21 mouse cellular contexts compared by ENCODE assay signal in the genomic region with DNA sequence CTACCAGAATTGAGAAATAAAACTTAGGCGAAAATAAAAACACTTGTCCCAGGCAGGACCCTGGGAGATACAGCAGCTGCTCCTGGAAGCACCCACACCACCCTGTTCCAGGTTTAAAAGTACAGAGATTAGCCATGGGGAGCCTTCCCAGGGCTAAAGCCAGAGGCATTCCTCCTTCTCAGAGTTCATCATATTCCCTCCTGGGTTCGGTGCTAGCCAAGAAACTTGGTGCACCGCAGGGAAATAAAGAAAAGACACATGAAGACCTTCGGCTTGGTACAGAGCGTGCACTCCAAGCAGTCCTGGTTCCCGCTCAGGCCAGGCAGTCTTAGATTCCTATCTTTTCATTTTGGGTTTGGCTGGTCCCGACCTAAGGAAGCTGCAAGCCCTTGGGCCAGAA.
DNase-seq lines count a peak whose midpoint lies in the region; ATAC-seq and TF ChIP-seq lines count a peak whose summit lies in the region.
"Had no signal": no experiment of that assay in that cellular context is flagged by ENCODE, and none has a peak within 500 bp of the region (broad histone marks: within the 10 kb centered on the region; RNA-seq: fewer than 3 reads in every experiment).

No protein-coding gene starts in this region.

- WGBS in heart, embryonic 12.5 days, result 89% methylated on average over 7 of the region's 7 CpGs
- WGBS in limb, embryonic 12.5 days, result 88% methylated on average over 7 of the region's 7 CpGs

- no peak for ATAC-seq in heart, embryonic 12.5 days (ENCODE audit: insufficient number of reproducible peaks, low FRiP score)
- no peak for ATAC-seq in limb, embryonic 12.5 days (ENCODE audit: insufficient number of reproducible peaks, insufficient read depth, low FRiP score, low TSS enrichment, low read depth)
- ATAC-seq: activated CD4-positive, CD25-positive, alpha-beta regulatory T cell, adult 4 months; forebrain, embryonic 16.5 days; hindbrain, postnatal 0 days; Patski had no signal

- no peak for TF ChIP-seq CTCF in layer of hippocampus, adult 2 months (conservative IDR thresholded peaks at IDR 0.05)

- H3K4me2 ChIP-seq in heart, embryonic 12.5 days, result no peak overlapping the region
- H3K4me2 ChIP-seq in limb, embryonic 12.5 days, result no peak overlapping the region
- H3K4me2 ChIP-seq: embryonic facial prominence, embryonic 12.5 days; heart, embryonic 15.5 days; hindbrain, embryonic 13.5 days had no signal

- no peak overlapping the region for H3K9ac ChIP-seq in heart, embryonic 12.5 days
- H3K9ac ChIP-seq in limb, embryonic 12.5 days (replicated peaks), result no peak overlapping the region
- H3K9ac ChIP-seq: embryonic facial prominence, embryonic 12.5 days; heart, embryonic 15.5 days; hindbrain, embryonic 13.5 days had no signal

- H3K27me3 ChIP-seq in heart, embryonic 12.5 days (replicated peaks), result no peaks in the 10 kb centered on the region
- H3K27me3 ChIP-seq in limb, embryonic 12.5 days, result no peaks in the 10 kb centered on the region
- H3K27me3 ChIP-seq: embryonic facial prominence, embryonic 12.5 days; heart, embryonic 15.5 days; Patski had no signal

- H3K4me3 ChIP-seq in heart, embryonic 12.5 days, result no peak overlapping the region
- no peak overlapping the region for H3K4me3 ChIP-seq in layer of hippocampus, adult 2 months
- H3K4me3 ChIP-seq in limb, embryonic 12.5 days (replicated peaks), result no peak overlapping the region
- H3K4me3 ChIP-seq: embryonic facial prominence, embryonic 12.5 days; heart, adult 2 months; heart, embryonic 15.5 days; hindbrain, embryonic 13.5 days had no signal

- H3K9me3 ChIP-seq in heart, embryonic 12.5 days (replicated peaks), result no peaks in the 10 kb centered on the region
- peaks cover 5% of the 10 kb centered on the region; the same call in 1 of the 2 replicates for H3K9me3 ChIP-seq in limb, embryonic 12.5 days
- H3K9me3 ChIP-seq: embryonic facial prominence, embryonic 12.5 days; heart, embryonic 15.5 days; hindbrain, embryonic 13.5 days had no signal

- intact Hi-C loops in gastrocnemius, postnatal 14 days (cut with DNase I; ENCODE audit: low total_unique reads), result no loop called here

- peak; percentile 37 for DNase-seq in gastrocnemius, adult 18-20 months (ENCODE audit: low spot score)
- no peak for DNase-seq in gastrocnemius, postnatal 14 days
- peak; percentile 31 to 68 for DNase-seq in heart, adult 18-20 months
- no peak for DNase-seq in layer of hippocampus, adult 2 months (ENCODE audit: low spot score in 2 of 2)
- no peak for DNase-seq in layer of hippocampus, adult 11-12 months (ENCODE audit: low spot score)
- no peak for DNase-seq in Muller cell, postnatal 12 days (ENCODE audit: inconsistent ontology term)
- DNase-seq: adrenal gland, postnatal 14 days; cerebellum, adult 11-12 months; cerebellum, adult 9-10 months; cerebellum, postnatal 25 days; kidney, adult 11 months had no signal

- H3K4me1 ChIP-seq in heart, embryonic 12.5 days (replicated peaks), result peaks cover 34% of the 10 kb centered on the region
- peaks cover 23% of the 10 kb centered on the region for H3K4me1 ChIP-seq in limb, embryonic 12.5 days (replicated peaks)

- no peaks in the 10 kb centered on the region for H3K36me3 ChIP-seq in heart, embryonic 12.5 days
- 0 out of 2 replicates have a peak, but pooled peaks cover 4% of the 10 kb centered on the region for H3K36me3 ChIP-seq in limb, embryonic 12.5 days
- H3K36me3 ChIP-seq: embryonic facial prominence, embryonic 12.5 days; heart, embryonic 15.5 days; hindbrain, embryonic 13.5 days had no signal

- H3K27ac ChIP-seq in heart, embryonic 12.5 days (ENCODE audit: poor library complexity, severe bottlenecking), result no peak overlapping the region
- H3K27ac ChIP-seq in layer of hippocampus, adult 2 months, result peak overlapping the region; percentile 79
- 0 out of 2 replicates have a peak overlapping the region, but pooled peaks have one; percentile 32 for H3K27ac ChIP-seq in limb, embryonic 12.5 days
- H3K27ac ChIP-seq: embryonic facial prominence, embryonic 12.5 days; heart, adult 2 months; heart, embryonic 15.5 days; hindbrain, embryonic 13.5 days; hindbrain, postnatal 0 days had no signal

Comparison
In these comparisons a context has a peak if more than half of its experiments do, and no peak if none do; other contexts are left out.
1. DNase-seq: peak in gastrocnemius, adult 18-20 months (single experiment) and heart, adult 18-20 months (2 of 2); none in gastrocnemius, postnatal 14 days (single experiment), layer of hippocampus, adult 2 months (0 of 2), layer of hippocampus, adult 11-12 months (single experiment) and Muller cell, postnatal 12 days (single experiment).